Mouse (Mus musculus) liver, adult 2 months (tissue): ENCODE measurements around the gene Olfr1410. TPM values are rescaled to one million over a fixed set of nuclear protein-coding genes. Genes with fewer than 3 reads are reported as not detected.

Experiments used
- DNase-seq: peaks from one replicate; pipeline ENCODE4 v3.0.0-alpha.2; 2011; ENCODE audit warnings: low read depth, low spot score; ENCODE audit errors: extremely low read depth
- H3K27ac ChIP-seq: fragments of 200-500 bp; replicated peaks from 2 replicates; pipeline ENCODE4 v1.5.1; 2012; ENCODE audit warnings: low read depth, mild to moderate bottlenecking, control low read depth, inconsistent platforms, low read length; ENCODE audit not compliant: insufficient read depth
- H3K27me3 ChIP-seq: fragments of 200-500 bp; 2 replicates; pipeline ENCODE4 v1.6.1; 2012; ENCODE audit warnings: mild to moderate bottlenecking, moderate library complexity, low read length, inconsistent platforms; ENCODE audit not compliant: control insufficient read depth, insufficient read depth
- H3K36me3 ChIP-seq: fragments of 200-500 bp; 2 replicates; pipeline ENCODE4 v1.6.1; 2012; ENCODE audit warnings: low read length, inconsistent platforms; ENCODE audit not compliant: control insufficient read depth, insufficient read depth
- H3K4me1 ChIP-seq: fragments of 200-500 bp; 2 replicates; pipeline ENCODE4 v1.6.1; 2011; ENCODE audit warnings: low read length; ENCODE audit not compliant: control insufficient read depth, insufficient read depth
- H3K4me3 ChIP-seq: fragments of 200-500 bp; 2 replicates; pipeline ENCODE4 v1.5.1; 2011; ENCODE audit warnings: low read depth, mild to moderate bottlenecking, control low read depth, low read length, moderate library complexity; ENCODE audit not compliant: insufficient read depth
- H3K79me2 ChIP-seq: fragments of 200-500 bp; 2 replicates; pipeline ENCODE4 v1.6.1; 2012; ENCODE audit warnings: inconsistent platforms, mild to moderate bottlenecking, low read length, moderate library complexity; ENCODE audit not compliant: control insufficient read depth, insufficient read depth
- H3K9ac ChIP-seq: fragments of 200-500 bp; 2 replicates; pipeline ENCODE4 v1.6.1; 2012; ENCODE audit warnings: low read depth, mild to moderate bottlenecking, control low read depth, inconsistent platforms, low read length
- CTCF ChIP-seq: fragments of 200-500 bp; IDR thresholded peaks from 2 replicates; pipeline ENCODE4 v1.5.1; 2011; ENCODE audit warnings: low read depth, low read length, control low read depth
- POLR2A ChIP-seq: fragments of 200-500 bp; IDR thresholded peaks from 2 replicates; pipeline ENCODE4 v1.6.1; 2011; ENCODE audit warnings: low read length, control low read depth; ENCODE audit not compliant: insufficient read depth; ENCODE audit errors: extremely low read depth
- WGBS: fragments of 180-500 bp; shearing (Covaris S2); methylation state at CpG from one replicate; pipeline ENCODE4 v1.1.7; 2018; 5-methylcytosine and 5-hydroxymethylcytosine counted together
- polyA plus RNA-seq: library from polyadenylated mRNA; depleted of rRNA; stranded (reverse); fragments of >200 nt; gene quantifications from 2 replicates; pipeline ENCODE4 v1.2.3, GENCODE M21; 2012; rRNA removed
- total RNA-seq: library from RNA; depleted of rRNA; stranded (reverse); fragments of >200 nt; gene quantifications from 2 replicates; pipeline ENCODE4 v1.2.3, GENCODE M21; 2014; rRNA removed

Gene Olfr1410
- total and polyA plus RNA-seq, 2 experiments: not detected

GRCm38 (mm10) chr1:92657025-92657820, 51.6 kb downstream of the Olfr1410 start:
- WGBS: 77% methylated on average over 11 of the region's 11 CpGs

GRCm38 (mm10) chr1:92659392-92659791, 53.8 kb downstream of the Olfr1410 start:
- Histone ChIP-seq H3K36me3 (no peaks in the 10 kb centered on the region), H3K4me1 (peaks cover 2% of the 10 kb centered on the region), H3K4me3 (no peak overlapping the region), H3K27ac (no peak overlapping the region), H3K79me2 (no peaks in the 10 kb centered on the region), H3K27me3 (no peaks in the 10 kb centered on the region), H3K9ac (no peak overlapping the region)
- no peak for TF ChIP-seq CTCF
- 41% methylated on average over 5 of the region's 5 CpGs for WGBS
- no peak for DNase-seq

More at GRCm38 (mm10) chr1:92657025-92657820, 51.6 kb downstream of the Olfr1410 start:
- Histone ChIP-seq H3K79me2 (no peaks in the 10 kb centered on the region), H3K27ac (no peak overlapping the region), H3K36me3 (no peaks in the 10 kb centered on the region), H3K27me3 (no peaks in the 10 kb centered on the region), H3K4me1 (no peaks in the 10 kb centered on the region), H3K4me3 (no peak overlapping the region), H3K9ac (no peak overlapping the region)
- no peak for TF ChIP-seq POLR2A
- no peak for TF ChIP-seq CTCF
- no peak for DNase-seq

Other genes with a start within 250 kb of the Olfr1410 start
- 111 and 126 TPM in 2 replicates for gene Ndufa10, start 131.9 kb upstream of the Olfr1410 start, total RNA-seq
- 140 and 143 TPM in 2 replicates for gene Ndufa10, start 131.9 kb upstream of the Olfr1410 start, polyA plus RNA-seq
- not detected in 2 replicates for gene Olfr1416, start 120.7 kb upstream of the Olfr1410 start, total RNA-seq
- gene Olfr1416, start 120.7 kb upstream of the Olfr1410 start, polyA plus RNA-seq: not detected in 2 replicates
- gene Olfr1415, start 109.7 kb upstream of the Olfr1410 start, total RNA-seq: not detected in 2 replicates
- not detected in 2 replicates for gene Olfr1415, start 109.7 kb upstream of the Olfr1410 start, polyA plus RNA-seq
- gene Olfr1414, start 87.1 kb upstream of the Olfr1410 start, total RNA-seq: not detected in 2 replicates
- not detected in 2 replicates for gene Olfr1414, start 87.1 kb upstream of the Olfr1410 start, polyA plus RNA-seq
- not detected in 2 replicates for gene Olfr1413, start 34.5 kb upstream of the Olfr1410 start, total RNA-seq
- gene Olfr1413, start 34.5 kb upstream of the Olfr1410 start, polyA plus RNA-seq: not detected in 2 replicates
- not detected in 2 replicates for gene Olfr1412, start 20.0 kb upstream of the Olfr1410 start, total RNA-seq
- gene Olfr1412, start 20.0 kb upstream of the Olfr1410 start, polyA plus RNA-seq: not detected in 2 replicates
- not detected in 2 replicates for gene Olfr1411, start 11.4 kb upstream of the Olfr1410 start, total RNA-seq
- not detected in 2 replicates for gene Olfr1411, start 11.4 kb upstream of the Olfr1410 start, polyA plus RNA-seq
- not detected in 2 replicates for gene Olfr12, start 12.0 kb downstream of the Olfr1410 start, total RNA-seq
- gene Olfr12, start 12.0 kb downstream of the Olfr1410 start, polyA plus RNA-seq: not detected in 2 replicates
- gene Cops9, start 36.2 kb downstream of the Olfr1410 start, total RNA-seq: 121 and 145 TPM in 2 replicates
- 72.0 and 77.3 TPM in 2 replicates for gene Cops9, start 36.2 kb downstream of the Olfr1410 start, polyA plus RNA-seq
- not detected in 2 replicates for gene Otos, start 43.1 kb downstream of the Olfr1410 start, total RNA-seq
- not detected in 2 replicates for gene Otos, start 43.1 kb downstream of the Olfr1410 start, polyA plus RNA-seq
- 0.92 and 1.2 TPM in 2 replicates for gene Gpc1, start 225.9 kb downstream of the Olfr1410 start, total RNA-seq
- 1.2 and 2.1 TPM in 2 replicates for gene Gpc1, start 225.9 kb downstream of the Olfr1410 start, polyA plus RNA-seq